Mouse (Mus musculus): ENCODE data around the gene Cenph. TPM values are rescaled to one million over a fixed set of nuclear protein-coding genes. Genes with fewer than 3 reads are reported as not detected.
"Not testable (repeated sequence)": the region's sequence is repeated elsewhere in the genome, so short reads cannot be mapped to it uniquely, and the experiment has no call there.

Gene Cenph
- polyA plus RNA-seq (2015; fragmentation: Nextera tagmentation; extraction: Ambion mirVana) = 5.4 and 5.8 TPM in 2 replicates

DNA sequence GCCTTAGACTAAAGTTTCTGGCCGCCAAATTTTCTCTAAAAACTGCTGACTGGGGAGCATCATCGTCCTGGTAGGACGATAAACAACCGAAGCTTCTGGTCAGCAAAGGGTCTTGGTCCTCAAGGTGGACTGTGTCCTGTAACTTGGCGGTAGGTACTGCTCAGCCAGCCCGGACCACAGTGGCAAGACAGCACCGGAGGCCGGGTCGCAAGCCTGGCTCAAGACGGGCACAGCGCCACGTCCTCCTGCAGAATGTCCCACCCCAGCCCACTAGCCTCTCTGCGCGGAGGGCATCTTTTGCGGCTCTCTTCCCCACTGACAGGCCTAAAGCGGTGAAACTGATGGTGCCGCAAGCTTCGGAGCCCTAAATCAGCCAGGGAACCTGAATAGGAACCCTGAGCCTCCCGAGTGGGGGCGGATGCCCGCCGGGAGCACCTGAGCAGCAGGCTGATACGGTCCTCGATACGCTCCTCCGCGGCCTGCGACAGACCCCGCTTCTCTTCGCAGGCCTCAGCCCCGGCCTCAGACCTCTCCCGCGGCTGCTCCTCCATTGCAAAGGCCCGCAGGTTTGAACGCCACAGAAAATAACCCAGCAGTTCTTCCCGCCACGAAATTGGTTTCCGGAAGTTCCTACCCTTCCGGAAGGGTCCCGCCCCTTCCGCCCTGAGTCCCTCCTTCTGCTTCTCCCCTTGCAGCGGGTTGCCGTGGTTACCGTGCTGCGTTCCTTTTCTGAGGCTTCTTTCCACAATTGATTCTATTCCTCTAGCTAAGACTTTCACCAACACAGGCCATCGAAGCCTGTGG lies at the start of gene Cenph:
Gene Cenph (minus strand): TSS at position 648 of the 804 bp plus-strand sequence.
- Histone ChIP-seq H3K9me3 (no peaks in the 10 kb centered on the region), H3K27me3 (replicated peaks) (no peaks in the 10 kb centered on the region), H3K4me2 (peak within 1 kb of the TSS; percentile 96), H3K4me3 (peak within 1 kb of the TSS; percentile 78), H3K36me3 (replicated peaks) (no peaks in the 10 kb centered on the region), H3K27ac (peak within 1 kb of the TSS; percentile 70), H3K4me1 (peaks cover 15% of the 10 kb centered on the region), H3K9ac (peak within 1 kb of the TSS; percentile 46)
- peak; percentile 98 for ATAC-seq (replicated peaks)
- WGBS = under 1% methylated on average over 46 of the region's 46 CpGs

DNA sequence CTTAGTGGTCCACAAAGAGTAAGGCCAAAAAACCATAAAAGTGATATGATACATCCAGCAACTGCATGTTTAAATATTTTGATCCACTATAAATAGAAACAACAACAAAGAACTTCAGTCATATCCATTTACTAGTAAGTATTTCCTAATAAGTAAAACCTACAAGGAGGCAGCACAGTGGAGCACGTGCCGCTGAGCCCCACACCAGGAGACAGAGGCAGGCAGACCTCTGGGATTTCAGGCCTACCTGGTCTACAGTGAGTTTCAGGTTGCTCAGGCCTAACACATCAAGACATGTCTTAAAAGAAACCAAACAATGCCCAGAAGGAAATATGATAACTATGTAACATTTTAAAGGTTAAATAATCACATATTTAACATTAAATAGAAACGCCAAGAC lies 49.2 kb upstream of the Cenph start:
- Histone ChIP-seq H3K4me3 (no peak overlapping the region), H3K9me3 (no peaks in the 10 kb centered on the region), H3K4me2 (no peak overlapping the region), H3K27ac (no peak overlapping the region), H3K4me1 (no peaks in the 10 kb centered on the region), H3K36me3 (replicated peaks) (peaks cover 31% of the 10 kb centered on the region; the same call in 1 of the 2 replicates), H3K27me3 (replicated peaks) (no peaks in the 10 kb centered on the region), H3K9ac (no peak overlapping the region)
- 98% methylated on average over 3 of the region's 3 CpGs for WGBS
- no peak for ATAC-seq (replicated peaks)

DNA sequence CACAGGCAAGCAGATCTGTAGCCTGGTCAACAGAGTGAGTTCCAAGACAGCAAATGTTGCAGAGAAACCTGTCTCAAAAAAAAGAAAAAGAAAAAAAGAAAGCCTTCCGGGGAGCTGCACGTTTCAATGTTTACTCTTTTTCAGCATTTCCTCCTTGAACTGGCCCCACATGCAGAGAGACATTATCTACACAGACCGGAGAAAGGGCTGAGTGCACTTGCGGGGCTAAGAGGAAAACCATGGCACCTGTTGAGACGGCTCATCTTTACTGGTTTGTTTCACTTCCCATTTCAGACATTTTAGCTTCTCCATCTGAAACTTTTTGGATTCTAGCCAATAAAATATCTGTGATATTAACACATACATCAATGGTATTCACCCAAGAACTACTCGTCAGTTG lies 48.6 kb upstream of the Cenph start:
- Histone ChIP-seq H3K9me3 (no peaks in the 10 kb centered on the region), H3K27ac (no peak overlapping the region), H3K4me3 (no peak overlapping the region), H3K36me3 (replicated peaks) (peaks cover 35% of the 10 kb centered on the region; the same call in 1 of the 2 replicates), H3K4me2 (no peak overlapping the region), H3K9ac (no peak overlapping the region), H3K4me1 (no peaks in the 10 kb centered on the region), H3K27me3 (replicated peaks) (no peaks in the 10 kb centered on the region)
- WGBS = 89% methylated on average over 6 of the region's 6 CpGs
- ATAC-seq (replicated peaks) = no peak

DNA sequence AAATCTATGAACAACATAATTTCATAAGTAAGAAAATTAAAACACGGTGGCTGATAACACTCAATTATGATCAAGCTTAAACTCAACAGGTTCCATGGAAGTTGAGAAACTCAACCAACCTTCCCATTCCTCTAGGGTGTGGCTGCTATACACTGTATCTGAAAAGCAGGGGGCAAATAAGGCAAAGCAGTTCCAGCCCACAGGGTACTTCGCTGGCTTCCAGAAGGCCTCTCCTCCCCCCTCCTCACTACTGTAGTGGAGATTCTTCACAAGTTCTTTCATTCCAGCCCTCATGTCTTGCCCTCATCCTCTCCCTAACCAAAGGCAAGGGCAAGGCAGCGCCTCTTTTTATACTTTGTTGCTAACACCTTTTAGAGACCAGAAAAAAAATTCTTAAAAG lies 48.2 kb upstream of the Cenph start:
- ATAC-seq (replicated peaks) = no peak
- H3K4me2 ChIP-seq = no peak overlapping the region
- no peaks in the 10 kb centered on the region for H3K9me3 ChIP-seq
- 97% methylated on average over 3 of the region's 3 CpGs for WGBS
- H3K4me1 ChIP-seq = no peaks in the 10 kb centered on the region
- H3K9ac ChIP-seq = no peak overlapping the region
- H3K27ac ChIP-seq = no peak overlapping the region
- H3K36me3 ChIP-seq (replicated peaks) = peaks cover 37% of the 10 kb centered on the region; the same call in 1 of the 2 replicates
- no peaks in the 10 kb centered on the region for H3K27me3 ChIP-seq (replicated peaks)
- no peak overlapping the region for H3K4me3 ChIP-seq

DNA sequence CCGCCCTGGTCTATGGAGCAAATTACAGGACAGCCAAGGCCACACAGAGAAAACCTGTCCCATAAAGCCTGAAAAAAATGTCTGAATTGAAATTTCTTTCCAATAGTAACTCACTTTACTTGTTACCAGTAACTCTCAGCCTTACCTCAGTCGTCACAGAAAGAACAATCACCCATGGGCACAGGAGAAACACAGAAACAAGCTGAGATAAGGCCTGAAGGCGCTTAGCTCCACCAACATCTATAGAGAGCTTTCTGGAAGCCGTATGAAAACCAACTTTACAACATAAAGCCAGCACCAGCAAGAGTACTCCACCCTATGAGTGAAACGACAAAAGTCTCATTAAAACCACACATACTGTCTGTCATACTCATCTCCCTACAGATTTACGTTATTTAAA lies 38.8 kb upstream of the Cenph start:
- no peak overlapping the region for H3K4me3 ChIP-seq
- peaks cover 42% of the 10 kb centered on the region for H3K36me3 ChIP-seq (replicated peaks)
- H3K4me1 ChIP-seq = no peaks in the 10 kb centered on the region
- no peak overlapping the region for H3K9ac ChIP-seq
- H3K9me3 ChIP-seq = no peaks in the 10 kb centered on the region
- H3K4me2 ChIP-seq = no peak overlapping the region
- 93% methylated on average over 6 of the region's 6 CpGs for WGBS
- H3K27ac ChIP-seq = no peak overlapping the region
- ATAC-seq (replicated peaks) = no peak
- no peaks in the 10 kb centered on the region for H3K27me3 ChIP-seq (replicated peaks)

DNA sequence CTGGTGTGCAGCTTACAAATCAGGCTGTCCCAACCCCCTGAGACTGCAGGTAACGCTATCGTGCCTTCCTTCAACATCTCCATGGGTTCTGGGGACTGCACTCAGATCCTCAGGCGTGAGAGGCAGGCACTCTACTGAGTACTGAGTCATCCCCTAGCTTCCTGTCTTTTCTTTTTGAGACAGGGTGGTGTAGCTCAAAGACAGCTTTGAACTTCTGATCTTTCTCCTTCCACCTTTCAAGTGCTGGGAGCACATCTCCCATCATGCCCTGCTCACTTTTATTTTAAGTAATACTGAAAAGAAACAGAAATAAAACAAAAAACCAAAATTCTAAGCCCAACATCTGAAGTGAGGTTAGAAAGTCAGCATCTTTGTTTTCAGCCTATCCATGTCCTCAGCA lies 30.1 kb upstream of the Cenph start:
- Histone ChIP-seq H3K4me1 (no peaks in the 10 kb centered on the region), H3K27ac (no peak overlapping the region), H3K4me2 (no peak overlapping the region), H3K36me3 (replicated peaks) (peaks cover 60% of the 10 kb centered on the region), H3K4me3 (no peak overlapping the region), H3K9me3 (no peaks in the 10 kb centered on the region), H3K27me3 (replicated peaks) (no peaks in the 10 kb centered on the region), H3K9ac (no peak overlapping the region)
- 94% methylated on average over 3 of the region's 3 CpGs for WGBS
- no peak for ATAC-seq (replicated peaks)

DNA sequence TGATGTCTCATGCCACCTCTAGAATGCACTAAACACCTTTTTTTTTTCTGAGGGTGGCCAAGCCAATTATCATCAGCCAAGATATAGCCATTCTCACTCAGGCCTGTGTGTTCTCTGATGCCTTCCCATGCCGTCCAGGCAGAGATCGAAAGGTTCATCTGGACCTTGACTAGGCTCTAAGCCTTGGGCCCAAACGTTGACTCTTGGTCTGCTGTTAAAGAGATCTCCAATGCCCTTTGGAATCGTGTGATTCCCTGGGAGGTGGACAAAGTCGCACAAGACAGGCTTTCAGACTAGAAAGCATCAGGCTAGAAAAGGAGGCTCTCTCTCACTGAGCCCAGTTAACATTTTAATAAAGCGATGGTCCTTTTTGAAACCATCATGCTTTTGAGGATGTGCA lies 21.5 kb upstream of the Cenph start:
- peaks cover 10% of the 10 kb centered on the region; the same call in 1 of the 2 replicates for H3K36me3 ChIP-seq (replicated peaks)
- no peak for ATAC-seq (replicated peaks)
- 91% methylated on average over 6 of the region's 6 CpGs for WGBS
- H3K9ac ChIP-seq = no peak overlapping the region
- H3K4me2 ChIP-seq = no peak overlapping the region
- H3K27ac ChIP-seq = no peak overlapping the region
- H3K27me3 ChIP-seq (replicated peaks) = no peaks in the 10 kb centered on the region
- H3K4me1 ChIP-seq = no peaks in the 10 kb centered on the region
- H3K9me3 ChIP-seq = no peaks in the 10 kb centered on the region
- no peak overlapping the region for H3K4me3 ChIP-seq

DNA sequence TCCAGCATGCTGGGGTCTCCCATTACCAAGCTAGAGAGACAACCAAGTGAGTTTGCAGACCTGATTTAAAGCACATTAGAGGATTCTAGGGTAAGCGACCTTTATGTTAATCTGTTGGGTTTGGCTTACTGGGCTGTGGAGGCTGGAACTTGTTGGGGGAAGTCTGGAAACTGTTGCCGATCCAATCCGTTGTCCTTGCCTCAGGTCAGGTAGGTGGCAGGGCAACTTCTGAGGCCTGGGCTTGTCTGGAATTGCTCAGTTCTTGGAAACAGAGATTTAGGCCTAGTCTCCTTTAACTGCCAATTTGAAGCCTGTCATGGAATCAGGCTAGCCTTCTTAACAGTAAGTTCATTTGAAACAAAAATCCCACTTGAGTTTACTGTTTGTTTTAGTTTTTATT lies 13.4 kb upstream of the Cenph start:
- Histone ChIP-seq H3K27ac (no peak overlapping the region), H3K4me2 (no peak overlapping the region), H3K27me3 (replicated peaks) (no peaks in the 10 kb centered on the region), H3K36me3 (replicated peaks) (no peaks in the 10 kb centered on the region), H3K9me3 (no peaks in the 10 kb centered on the region), H3K4me3 (no peak overlapping the region), H3K4me1 (peaks cover 8% of the 10 kb centered on the region), H3K9ac (no peak overlapping the region)
- ATAC-seq (replicated peaks) = no peak
- 87% methylated on average over 3 of the region's 3 CpGs for WGBS

DNA sequence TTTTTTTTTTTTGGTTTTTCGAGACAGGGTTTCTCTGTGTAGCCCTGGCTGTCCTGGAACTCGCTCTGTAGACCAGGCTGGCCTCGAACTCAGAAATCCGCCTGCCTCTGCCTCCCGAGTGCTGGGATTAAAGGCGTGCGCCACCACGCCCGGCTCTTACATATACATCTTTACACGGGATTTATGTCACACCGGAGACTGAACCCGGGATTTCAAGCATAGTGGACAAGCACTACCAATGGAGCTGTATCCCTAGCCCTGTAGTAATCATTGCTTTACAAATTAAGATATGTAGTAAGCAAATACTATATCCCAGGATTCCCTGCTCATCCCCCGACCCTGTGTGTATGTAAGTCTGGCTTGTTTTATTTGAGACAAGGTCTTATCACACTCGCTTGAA lies 12.4 kb upstream of the Cenph start:
- H3K27ac ChIP-seq; H3K9ac ChIP-seq; H3K9me3 ChIP-seq; H3K36me3 ChIP-seq (replicated peaks); H3K4me3 ChIP-seq; ATAC-seq (replicated peaks); H3K27me3 ChIP-seq (replicated peaks); H3K4me1 ChIP-seq; H3K4me2 ChIP-seq: not testable (repeated sequence)
- 97% methylated on average over 11 of the region's 14 CpGs for WGBS

DNA sequence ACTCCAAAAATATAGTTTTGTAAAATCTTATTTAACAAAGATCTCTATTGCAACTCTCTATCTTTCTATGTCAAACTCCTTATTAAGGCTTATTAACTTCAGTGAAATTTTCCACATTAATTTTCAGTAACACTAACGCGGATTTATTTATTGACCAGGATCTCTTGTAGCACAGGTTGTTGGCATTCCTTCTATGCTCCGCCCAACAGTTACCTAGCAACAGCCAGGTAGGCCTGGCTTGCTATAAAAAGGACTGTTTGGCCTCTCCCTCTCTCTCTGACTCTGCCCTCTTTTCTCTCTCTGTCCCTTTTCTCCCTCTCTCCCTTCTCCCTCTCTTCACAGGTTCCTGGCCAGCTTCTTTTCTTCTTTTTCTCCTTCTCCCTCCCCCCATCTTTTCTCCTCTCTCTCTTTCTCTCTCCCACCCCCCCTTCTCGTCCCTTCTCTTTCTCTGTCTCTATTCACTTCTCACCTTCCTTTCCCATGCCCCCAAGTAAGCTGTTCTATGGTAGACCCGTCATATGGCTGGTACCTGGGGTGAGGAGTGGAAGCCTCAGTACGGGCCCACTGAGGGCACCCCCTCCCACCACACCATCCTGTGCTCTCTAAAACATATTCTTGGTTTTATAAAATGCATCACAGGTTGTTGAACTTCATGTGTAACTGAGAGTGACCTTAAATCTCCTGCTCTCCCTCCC lies 11.8 kb upstream of the Cenph start:
- no peak overlapping the region for H3K9ac ChIP-seq
- H3K9me3 ChIP-seq = no peaks in the 10 kb centered on the region
- H3K36me3 ChIP-seq (replicated peaks) = no peaks in the 10 kb centered on the region
- no peak overlapping the region for H3K4me3 ChIP-seq
- no peak overlapping the region for H3K27ac ChIP-seq
- ATAC-seq (replicated peaks) = no peak
- H3K4me2 ChIP-seq = no peak overlapping the region
- H3K4me1 ChIP-seq = peaks cover 8% of the 10 kb centered on the region
- WGBS = 71% methylated on average over 6 of the region's 6 CpGs
- H3K27me3 ChIP-seq (replicated peaks) = no peaks in the 10 kb centered on the region

DNA sequence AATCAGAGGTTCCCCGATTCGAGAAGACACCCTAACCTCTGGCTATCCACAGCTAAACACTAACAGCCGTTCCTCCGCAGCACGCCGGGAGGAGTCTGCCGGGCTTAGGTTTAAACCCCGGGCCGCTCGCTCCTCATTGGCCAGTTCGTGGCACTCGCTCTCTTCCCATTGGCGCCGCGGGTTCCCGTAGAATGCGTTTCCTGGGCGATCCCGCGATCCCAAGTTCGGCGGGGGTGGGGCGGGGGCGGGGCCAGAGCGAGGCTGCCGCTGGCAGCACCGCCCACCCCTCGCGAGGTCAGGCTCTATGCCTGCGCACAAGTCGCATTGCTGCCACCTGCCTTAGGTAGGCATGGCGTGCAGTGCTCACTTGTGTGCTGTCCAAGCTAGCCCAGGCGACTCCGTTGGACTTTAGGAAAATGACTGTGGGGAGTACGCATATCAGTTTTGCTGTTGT lies 10.7 kb upstream of the Cenph start, which contains the start of gene Ccnb1:
Gene Ccnb1 (minus strand): TSS at position 157 of the 454 bp plus-strand sequence.
- Histone ChIP-seq H3K9me3 (no peaks in the 10 kb centered on the region), H3K4me1 (peaks cover 8% of the 10 kb centered on the region), H3K9ac (peak within 1 kb of the TSS; percentile 43), H3K36me3 (replicated peaks) (no peaks in the 10 kb centered on the region), H3K4me3 (peak within 1 kb of the TSS; percentile 66), H3K27me3 (replicated peaks) (no peaks in the 10 kb centered on the region), H3K27ac (no peak within 1 kb of the TSS), H3K4me2 (peak within 1 kb of the TSS; percentile 100)
- WGBS = under 1% methylated on average over 35 of the region's 35 CpGs
- ATAC-seq (replicated peaks) = peak; percentile 100

DNA sequence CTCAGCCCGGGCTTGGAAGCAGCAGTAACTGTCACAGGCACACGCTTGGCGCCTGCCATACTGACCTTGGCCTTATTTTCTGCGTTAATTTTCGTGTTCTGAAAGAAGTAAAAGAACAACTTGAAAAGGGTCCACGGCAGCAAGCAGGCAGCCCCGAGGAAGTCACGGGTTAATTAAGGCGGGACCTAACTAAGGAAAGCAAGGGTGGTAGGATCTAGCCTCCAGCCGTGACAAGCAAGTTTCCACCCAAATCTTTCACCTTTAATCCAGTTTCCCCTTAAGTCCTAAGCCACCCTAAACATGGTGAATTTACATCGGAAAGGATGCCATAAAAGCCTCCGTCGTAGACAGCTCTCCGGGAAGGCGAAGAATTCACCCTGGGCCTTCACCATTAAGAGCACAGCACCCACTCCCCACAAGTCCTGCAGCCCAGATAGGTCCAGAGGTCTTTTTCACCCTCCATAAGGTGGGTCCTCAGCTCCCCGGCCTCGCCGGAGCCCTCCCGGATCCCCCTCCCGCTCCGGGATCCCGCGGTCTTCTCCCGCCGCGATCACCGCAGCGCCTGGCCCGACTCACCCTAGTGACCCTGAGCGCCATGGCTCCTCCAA lies 10.2 kb upstream of the Cenph start:
- Histone ChIP-seq H3K4me2 (peak overlapping the region; percentile 100), H3K9me3 (no peaks in the 10 kb centered on the region), H3K27me3 (replicated peaks) (no peaks in the 10 kb centered on the region), H3K27ac (no peak overlapping the region), H3K4me1 (peaks cover 8% of the 10 kb centered on the region), H3K4me3 (peak overlapping the region; percentile 66), H3K9ac (peak overlapping the region; percentile 43), H3K36me3 (replicated peaks) (no peaks in the 10 kb centered on the region)
- peak; percentile 59 for ATAC-seq (replicated peaks)
- WGBS = under 1% methylated on average over 30 of the region's 30 CpGs
